Mouse (Mus musculus): ENCODE measurements around the gene 1110059E24Rik.
"Not testable (repeated sequence)": the region's sequence is repeated elsewhere in the genome, so short reads cannot be mapped to it uniquely, and the experiment has no call there.

Gene 1110059E24Rik

DNA sequence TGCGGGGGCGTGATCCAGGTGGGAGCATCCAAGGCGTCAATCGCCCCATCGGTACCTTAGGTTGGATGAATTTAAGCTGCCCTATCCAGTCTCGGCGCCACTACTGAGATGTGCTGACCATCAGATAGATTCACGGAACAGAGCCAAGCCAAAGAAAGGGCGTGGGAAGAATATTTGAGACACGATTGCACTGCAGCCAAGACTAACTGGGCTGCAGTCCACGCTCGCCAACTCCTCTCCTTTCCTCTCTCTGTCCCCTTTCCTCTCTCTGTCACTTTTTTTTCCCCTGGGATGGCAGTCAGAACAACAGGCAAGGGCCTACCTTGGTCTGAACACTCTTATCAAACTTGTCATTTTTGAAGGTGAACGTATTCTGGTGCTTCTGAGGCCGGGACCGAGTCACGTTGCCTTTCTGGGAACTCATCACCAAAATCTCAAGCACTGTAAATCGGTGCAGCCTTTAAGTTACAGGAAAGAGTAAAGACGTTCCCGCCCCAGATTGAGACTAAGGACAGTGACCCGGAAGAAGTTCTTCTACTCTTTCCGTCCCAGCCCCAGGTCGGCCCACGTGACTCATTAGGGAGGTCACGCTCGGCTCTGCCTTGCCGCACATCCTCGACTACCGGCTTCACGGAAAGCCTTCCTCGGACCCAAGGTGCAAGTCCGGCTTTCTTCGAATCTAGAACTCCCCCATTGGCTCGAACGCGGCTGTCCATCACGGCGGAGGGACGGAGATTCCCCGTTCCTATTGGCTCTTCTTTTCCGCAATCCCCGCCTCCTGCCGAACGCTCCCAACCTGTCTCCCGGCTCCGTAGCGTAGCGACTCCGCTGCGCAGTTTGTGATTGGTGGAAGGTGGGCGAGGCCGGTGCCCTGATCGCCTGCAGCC, at the start of gene 1110059E24Rik:
TSS of gene 1110059E24Rik (minus strand) at position 692 of the 887 bp plus-strand sequence.
- DNase-seq: peak; percentile 98

DNA sequence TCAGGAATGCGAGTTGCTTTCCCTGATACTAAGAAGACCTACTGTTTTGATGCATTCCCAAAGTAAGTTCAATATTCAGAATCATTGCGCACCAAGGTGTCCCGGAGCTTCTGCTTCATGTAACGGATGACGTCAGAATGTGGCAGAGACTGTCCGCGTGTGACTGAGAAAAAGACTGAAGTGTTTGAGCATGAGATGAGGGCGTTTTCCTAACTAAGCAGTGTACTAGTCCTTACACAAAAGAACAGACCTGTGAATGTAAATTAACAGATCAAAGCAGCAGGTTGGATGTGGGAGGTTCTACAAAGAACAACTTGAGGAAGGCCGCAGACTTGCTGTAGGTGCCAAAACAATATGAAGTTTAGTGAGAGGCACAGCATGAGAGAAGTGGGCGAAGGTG, 28.2 kb upstream of the 1110059E24Rik start:
- DNase-seq: no peak

DNA sequence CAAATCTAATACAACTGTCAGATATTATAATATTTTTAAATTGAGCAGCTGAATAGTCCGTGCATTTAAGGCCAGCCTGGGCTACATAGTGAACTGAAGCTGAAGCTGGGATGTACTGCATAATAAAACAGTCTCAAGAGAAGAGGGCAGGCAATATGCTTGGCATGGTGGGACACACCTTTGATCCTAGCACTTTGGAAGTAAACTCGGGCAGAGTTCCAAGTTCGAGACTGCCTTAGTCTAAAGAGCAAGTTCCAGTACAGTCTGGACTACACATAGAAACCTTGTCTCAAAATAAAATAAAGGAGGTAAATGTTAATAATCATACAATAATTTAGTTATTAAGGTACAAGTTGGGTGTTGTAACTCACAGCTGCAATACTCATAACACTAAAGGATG, 27.3 kb upstream of the 1110059E24Rik start:
- no peak for DNase-seq

DNA sequence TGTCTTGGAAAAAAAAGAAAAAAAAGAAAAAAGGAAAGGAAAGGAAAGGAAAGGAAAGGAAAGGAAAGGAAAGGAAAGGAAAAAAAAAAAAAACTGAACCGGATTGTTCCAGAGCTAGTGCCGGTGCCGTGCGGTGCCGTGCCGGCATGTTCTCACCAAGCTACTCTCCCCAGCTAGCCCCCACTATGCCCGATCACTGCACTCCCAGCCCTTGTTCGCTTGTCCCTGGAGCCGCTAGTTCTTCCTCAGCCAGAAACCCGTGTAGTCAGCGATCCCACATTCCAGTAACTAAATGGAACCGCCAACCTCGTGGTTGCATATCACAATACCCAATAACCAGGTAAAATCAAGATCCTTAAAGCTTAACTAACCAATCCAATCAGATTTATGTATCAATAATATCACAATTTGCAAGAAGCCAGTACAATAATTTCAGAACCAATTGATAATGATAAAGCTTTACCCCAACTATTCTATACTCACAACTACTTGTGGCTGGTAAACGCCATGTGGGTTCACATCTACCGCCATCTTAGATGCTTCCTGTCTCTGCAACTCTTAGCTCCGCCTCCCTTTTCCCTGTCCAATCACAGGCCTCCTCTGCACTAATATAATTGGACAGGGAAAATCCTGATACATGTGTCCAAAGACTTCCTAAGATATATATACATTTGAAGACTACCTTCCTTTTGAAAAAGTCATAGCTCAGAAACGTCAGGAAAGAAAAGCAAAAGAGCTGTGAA, 21.7 kb upstream of the 1110059E24Rik start:
- DNase-seq: no peak

DNA sequence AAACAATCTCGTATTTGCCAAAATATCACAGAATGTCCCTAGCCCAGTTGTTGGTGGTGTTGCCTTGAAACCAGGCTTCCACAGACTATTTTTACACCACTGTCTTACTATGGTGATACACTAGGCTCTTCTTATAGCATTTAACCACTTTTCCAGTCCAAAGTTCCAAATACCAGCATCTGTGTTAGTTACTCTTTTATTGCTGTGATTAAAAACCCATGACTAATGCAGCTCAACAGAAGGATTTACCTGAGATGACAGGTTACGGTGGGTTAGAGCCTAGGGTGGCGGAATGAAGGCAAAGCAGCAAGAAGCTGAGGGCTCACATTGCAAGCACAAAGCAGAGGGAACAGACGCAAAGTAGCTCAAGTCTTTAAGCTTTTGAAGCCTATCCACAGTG, 16.9 kb upstream of the 1110059E24Rik start:
- DNase-seq: no peak

DNA sequence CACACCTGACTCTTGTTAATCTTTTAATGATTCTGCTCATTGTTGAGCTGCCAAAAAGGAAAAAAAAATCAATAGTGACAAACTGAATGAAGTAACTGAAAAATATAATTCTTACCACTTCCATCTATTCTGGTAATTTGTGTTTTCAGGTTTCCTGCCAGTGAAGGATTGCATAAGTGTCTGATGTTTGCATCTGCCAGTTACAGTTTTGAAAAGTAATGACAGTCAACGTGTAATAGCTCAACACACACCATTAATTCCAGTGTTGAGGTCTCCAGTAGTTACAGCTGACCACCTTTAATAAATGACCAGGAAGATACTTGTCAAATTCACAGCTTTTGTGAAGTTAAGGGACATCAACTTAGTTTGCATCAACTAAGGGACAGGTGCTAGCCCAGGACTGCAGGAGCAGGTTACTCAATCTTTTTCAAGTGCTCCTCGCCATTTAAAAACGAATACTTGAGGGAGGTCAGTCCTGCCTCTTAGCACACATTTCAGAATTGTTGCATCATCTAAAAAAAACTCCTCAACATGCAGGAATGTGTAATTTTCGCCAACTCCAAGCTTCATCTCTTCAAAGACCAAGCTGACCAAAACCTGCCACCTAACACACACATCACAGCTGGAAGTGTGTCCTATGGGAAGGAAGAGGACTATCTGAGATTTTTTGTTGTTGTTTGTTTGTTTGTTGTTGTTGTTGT, 11.1 kb upstream of the 1110059E24Rik start:
- DNase-seq: no peak

DNA sequence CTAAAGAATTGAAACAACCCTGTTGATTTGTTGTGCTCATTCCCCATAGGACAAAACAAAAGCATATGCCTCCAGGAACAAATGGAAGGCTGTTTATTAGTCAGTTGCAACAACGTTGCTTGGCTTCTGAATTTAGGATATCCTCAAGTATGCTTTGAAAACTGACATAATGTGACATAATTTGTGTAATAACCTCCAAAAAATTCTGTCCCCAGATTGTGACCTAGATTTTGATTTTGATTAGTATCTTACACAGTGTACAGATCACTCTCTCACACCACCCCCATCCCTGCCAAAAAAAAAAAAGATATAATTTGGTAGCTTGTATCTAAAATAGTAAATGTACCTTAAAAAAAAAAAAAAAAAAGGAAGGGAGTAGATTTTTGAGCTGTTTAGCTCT, 8.0 kb upstream of the 1110059E24Rik start:
- DNase-seq: no peak

DNA sequence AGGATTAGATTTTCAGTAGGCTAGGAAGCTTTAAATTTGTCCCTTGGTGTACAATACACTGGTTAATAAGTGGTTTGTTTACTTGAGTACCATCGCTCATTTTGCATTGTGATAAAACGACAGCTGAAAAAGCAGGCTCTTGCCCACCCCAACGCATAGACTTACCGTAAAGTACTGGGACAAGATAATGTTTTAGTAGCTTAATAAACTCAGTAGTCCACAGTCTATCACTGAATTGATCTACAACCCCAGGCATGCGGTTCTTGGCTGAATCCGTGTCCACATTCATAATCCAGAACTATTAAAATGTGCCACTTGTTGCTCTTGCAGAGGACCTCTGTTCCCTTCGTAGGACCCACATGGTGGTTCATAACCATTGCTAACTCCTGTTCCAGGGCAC, 2.0 kb upstream of the 1110059E24Rik start:
- no peak for DNase-seq

DNA sequence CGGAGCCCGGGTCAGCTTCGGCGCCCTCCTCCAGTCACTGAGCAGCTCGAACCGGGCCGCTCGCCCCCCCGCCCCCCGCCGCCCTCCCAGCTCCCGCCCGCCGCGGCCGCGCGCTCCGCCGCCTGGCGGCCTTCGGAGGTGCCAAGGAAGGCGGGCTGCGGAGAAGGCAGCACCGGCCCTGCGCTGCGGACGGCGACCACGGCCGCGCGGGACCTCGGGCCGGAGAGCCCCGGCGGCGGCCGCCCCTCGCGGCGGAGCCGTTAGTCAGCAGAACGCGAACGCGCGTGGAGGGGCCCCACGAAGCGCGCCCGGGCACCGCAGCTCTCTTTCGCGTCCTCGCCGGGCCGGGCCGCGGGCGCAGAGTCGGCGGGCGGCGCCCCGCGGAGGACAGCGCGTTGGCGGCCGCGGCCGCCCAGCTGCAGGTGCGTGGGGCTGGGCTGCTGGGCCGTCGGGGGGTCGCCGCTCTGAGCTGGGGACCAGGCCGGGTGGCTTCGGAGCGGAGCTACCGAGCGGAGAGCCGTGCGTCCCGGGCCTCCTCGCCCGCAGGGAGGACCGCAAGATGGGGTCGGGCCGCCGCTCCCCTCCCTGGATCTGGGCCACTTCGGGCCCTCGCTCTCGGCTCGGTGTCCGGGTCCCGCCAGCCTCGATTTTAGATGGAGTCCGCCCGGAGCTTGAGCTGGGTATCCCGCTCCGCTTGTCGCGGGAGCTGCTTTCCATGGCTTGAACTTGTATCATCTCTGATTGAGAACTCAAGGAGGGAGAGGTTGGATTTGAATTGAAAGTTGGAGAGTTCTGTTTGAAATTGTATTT, 601 bp upstream of the 1110059E24Rik start, which contains the start of gene Abhd17b:
TSS of gene Abhd17b (plus strand) at position 14 of the 810 bp plus-strand sequence.
- DNase-seq: peak; percentile 63

DNA sequence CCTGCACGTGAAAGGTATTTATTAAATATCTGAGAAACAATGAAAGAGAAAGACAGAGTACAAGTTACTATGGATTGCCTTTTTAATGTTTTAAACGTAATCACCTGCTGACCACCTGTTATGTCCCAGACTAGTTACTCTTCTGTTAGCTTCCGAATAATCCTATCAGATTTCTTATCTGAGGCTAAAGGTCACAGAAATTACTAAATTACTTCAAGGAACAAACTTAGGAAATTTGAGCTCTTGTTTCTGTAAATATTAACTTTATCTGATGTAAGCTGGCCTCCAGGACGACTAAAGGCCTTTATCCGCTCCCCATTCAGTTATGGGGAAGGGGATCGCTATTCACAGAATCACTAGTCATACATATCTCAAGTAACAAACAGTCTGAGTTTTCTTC, 1.1 kb downstream of the 1110059E24Rik start:
- no peak for DNase-seq

DNA sequence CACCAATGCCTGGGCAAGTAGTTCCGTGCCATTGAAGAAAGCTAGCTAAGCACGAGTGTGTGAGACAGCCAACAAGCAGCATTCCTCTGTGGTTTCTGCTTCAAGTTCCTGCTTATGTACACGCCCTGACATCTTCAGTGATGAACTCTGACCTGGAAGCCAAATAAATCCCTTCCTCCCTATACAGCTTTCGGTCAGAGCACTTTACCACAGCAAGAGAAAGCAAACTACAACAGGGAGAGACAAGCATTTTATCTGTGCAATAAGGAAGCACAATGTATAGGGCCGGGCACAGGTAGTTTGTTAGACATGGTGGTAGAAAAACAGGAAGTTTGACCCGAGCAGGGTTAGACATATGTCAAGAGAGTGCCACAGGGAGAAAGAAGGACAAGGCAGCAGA, 6.6 kb downstream of the 1110059E24Rik start:
- DNase-seq: no peak

DNA sequence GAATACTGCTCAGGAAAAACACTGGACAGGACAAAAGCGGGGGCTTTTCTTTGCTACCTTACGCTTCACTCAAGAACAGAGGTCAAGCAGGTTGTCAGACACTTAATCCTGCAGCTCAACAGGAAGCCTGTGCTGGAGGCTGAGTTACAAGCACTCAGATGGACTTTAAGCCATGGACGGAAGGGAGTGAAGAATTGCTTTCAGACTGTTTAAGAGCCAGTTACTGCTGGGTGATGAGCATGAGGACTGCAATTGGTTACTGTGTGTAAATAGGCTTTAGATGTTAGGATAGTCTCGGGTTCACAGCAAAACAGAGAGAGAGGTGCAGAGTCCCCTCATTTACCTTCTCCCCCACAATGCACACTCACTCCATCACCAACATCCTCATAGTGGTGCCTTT, 7.5 kb downstream of the 1110059E24Rik start:
- DNase-seq: no peak

DNA sequence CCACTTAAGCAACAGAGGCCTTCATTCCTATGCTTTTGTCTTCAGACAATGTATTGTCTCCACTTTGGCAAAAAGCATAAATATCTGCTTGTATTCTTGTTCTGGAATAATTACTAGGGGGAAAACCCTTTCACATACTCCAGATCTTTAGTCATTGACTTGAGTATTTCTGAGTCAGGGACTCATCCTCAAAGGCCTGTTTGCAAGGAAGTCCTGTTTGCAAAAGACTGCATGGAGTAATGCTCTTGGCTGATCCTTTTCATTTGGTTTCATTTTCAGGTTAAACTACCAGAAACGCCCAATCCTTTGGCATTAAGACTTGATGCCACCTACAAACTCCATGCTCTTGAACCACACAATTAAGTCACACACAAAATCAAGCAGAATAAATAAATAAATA, 8.8 kb downstream of the 1110059E24Rik start:
- DNase-seq: no peak

DNA sequence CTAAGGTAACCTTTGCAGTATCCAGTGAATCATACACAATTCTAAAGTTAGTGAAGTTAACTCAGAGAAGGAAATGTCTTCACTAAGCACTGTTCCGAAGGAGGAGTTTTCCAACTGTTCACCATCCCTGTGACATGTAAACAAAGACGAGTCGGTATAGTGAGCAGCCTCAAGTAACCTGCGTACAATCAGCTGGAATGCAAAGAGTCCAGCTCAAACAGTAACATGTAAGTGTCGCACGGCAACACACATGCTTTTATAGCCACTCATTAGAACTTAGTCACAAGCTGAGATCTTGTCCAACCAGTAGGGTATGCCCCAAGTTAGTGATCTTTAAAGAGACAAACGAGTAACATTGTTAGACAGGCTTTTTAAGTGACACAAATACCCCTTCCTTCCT, 15.1 kb downstream of the 1110059E24Rik start:
- DNase-seq: no peak

DNA sequence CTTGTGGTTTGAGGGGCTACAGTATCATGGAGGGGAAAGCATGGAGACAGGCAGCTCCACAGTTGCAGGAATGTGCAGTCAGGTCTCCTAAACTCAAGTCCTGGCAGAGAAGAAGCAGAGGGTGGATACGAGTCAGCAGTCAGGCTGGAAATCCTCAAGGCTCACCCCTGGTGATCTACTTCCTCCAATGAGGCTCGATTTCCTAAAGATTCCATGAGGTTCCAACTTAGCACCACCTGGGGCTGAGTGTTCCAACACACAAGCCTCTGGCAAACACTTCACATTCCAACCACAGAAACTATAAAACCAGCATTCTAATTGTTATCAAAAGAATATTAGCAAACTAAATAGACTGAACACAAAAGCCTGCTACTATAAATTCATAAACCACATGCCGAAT, 15.9 kb downstream of the 1110059E24Rik start:
- DNase-seq: no peak

DNA sequence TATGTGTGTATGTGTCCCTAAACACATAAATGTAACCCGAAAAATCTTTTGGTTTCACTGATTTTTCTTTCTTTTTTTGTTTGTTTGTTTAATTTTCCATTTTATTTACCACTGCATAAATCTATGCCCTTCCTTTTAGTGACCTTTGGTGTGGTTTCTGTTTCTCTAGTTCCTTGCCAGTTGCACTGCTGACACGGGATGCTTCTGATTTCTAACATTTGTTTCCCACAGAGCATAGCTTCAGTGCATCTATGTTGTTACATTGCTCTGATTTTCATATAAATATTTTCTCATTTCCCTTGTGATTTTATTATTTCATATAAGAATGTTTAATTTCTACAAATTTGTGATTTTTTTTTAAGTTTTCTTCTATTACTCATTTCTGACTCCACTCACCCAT, 17.4 kb downstream of the 1110059E24Rik start:
- DNase-seq: no peak

DNA sequence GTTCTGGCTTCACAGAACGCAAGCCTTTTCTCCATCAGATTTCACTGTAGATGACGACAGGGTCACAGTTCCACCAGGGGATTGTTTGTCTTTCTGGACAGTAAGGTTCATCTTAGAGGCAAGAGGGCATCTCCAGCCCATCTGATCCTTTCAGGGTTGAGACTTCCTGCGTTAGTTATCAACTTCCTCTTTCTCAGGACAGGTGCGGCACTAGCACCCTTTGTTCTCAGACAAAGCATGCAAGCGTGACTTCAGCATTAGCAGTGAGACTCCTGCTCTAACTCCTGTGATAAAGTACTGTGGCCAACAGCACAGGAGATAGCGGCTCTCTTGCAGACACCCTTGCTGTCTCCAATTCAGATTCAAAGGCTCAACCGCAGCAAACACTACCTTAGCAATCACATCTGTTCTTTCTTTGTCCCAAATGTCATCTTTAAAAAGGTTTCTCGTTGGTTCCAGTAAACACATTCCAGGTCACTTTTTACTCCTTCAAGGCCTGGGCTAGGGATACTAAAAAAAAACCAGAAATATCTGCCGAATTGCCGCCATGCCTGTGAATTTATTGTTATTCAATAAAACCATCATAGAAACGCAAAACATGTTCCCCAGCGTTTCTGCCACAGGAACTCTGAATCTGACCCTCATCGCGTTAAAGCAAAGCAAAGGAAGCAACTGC, 22.0 kb downstream of the 1110059E24Rik start:
- no peak for DNase-seq

DNA sequence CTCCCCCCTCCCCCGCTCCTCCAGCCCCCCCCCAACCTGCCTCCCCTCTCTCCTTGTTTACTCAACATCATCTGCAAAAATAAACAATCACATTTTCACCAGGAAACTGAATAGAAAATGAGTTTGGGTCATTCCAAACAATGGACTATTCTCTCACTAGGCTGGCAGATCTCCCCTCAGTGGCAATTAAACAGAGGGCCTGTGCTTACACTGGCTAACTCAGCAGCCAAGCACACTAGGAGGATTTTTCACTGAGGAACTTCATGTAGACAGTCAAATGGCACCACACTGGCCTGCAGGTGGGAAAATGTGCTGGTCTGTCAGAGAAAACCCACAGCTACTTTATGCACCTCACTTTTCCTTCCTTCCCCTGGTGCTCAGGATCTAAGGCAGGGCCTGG, 23.3 kb downstream of the 1110059E24Rik start:
- no peak for DNase-seq

DNA sequence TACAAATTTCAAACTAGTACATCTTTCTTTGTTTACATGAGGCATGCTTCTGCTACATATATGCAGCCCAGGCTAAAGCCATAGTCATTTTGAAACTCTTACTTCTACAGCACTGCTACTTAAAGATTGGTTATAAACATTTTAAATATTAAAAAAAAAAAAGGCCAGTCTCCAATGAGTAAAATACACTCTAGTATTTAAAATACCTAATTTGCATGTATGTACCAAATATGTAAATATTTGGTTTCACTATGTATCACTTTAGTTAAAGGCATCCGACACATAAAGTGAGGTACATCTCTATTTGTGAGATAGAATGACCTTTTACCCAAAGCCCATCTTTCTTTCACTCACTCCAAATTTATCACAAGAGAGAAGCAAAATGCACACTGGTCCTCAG, 23.7 kb downstream of the 1110059E24Rik start:
- no peak for DNase-seq

DNA sequence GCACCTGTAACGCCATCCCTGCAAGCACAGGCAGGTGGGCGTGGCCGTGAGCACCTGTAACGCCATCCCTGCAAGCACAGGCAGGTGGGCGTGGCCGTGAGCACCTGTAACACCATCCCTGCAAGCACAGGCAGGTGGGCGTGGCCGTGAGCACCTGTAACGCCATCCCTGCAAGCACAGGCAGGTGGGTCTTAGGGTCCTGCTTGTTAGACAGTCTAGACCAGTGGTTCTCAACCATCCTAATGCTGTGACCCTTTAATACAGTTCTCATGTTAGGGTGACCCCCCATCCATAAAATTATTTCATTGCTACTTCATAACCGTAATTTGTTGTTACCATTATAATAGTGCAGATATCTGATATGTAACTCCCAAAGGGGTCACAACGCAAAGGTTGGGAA, 24.3 kb downstream of the 1110059E24Rik start:
- not testable (repeated sequence) for DNase-seq

DNA sequence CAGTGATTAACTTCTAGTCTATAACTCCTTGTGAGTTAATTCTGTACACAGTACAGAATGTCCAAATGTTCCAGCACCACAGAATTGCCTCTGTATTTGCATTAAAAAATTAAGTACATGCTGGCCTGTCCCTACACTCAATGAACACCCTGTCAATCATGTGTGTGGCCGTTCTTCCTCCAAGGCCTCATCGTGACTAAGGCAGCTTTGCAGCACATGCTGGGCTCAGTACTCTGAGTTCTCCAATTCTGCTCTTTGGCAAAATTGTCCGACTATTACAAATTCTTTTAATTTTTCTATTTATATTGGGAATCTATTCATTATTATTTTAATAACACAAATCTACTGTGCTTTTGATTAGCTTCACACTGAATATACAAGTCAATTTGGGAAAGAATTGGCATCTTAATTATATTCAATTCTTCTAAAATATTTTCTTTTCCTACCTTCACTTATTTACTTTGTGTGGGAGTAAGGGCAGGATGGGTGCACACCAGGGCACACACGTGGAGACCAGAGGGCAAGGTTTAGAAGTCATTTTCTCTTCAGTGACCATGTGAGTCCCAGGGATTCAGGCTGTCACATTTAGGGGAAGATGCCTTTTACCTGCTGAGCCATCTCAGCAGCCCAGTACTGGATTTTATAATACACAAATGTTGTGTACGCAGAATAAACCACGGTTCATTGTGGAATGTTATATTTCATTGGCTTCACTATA, 26.3 kb downstream of the 1110059E24Rik start:
- DNase-seq: no peak
